Comparison of ENCODE assay signal across 9 mouse cellular contexts in the genomic region with DNA sequence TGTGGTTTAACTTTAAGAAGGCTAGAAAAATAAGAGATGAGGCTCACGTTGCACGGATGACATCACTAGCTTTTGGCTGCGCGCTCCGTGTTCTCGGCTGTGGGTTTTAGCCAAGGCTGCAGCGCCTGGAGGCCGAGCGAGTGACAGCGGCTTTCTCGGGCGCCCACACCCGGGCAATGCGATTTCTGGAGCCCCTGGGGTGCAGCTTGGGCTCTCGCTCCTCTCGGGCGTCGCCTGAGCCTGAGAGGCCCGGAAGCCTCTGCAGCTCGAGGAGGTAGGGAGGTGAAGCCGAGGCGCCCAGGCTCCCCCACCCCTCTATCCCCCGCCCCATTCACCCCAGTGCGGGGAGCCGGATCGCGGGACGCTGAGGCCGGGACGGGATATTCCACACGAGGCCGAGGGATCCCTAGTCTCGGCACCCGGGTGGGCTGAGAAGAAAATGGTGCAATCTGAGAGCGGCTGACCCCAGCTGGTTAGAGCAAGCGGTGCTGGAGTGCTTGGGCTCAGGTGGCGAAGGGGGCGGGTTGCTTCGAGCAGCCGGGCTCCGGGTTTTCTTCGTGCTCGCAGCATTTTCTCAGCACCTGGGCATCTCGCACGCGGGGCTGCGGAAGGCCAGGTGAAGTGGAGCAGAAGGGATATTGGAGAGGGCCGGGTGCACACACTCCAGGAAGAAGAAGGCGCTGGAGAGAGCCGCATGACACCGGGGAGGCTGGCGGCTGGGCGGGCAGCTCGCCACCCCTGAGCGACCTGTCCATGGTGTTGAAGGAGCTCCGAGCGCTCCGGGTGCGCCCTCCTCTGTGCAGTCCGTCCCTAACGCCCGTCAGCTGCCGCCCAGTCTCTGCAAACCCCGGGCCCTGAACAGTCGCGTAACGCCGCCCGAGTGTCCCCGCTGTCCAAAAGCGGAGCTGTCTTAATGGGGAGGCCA. TPM values are rescaled to one million over a fixed set of nuclear protein-coding genes. Genes with fewer than 3 reads are reported as not detected.
DNase-seq lines count a peak whose midpoint lies in the region; ATAC-seq and TF ChIP-seq lines count a peak whose summit lies in the region.
"Had no signal": no experiment of that assay in that cellular context is flagged by ENCODE, and none has a peak within 500 bp of the region (broad histone marks: within the 10 kb centered on the region; RNA-seq: fewer than 3 reads in every experiment).

No protein-coding gene starts in this region.

- H3K4me2 ChIP-seq in hindbrain, postnatal 0 days (ENCODE audit: low read depth, low read length), result peak overlapping the region; percentile 77

- H3K36me3 ChIP-seq in hindbrain, postnatal 0 days (ENCODE audit: insufficient read depth, low read length), result no peaks in the 10 kb centered on the region

- peak overlapping the region; percentile 98 for H3K27ac ChIP-seq in hindbrain, postnatal 0 days

- H3K9me3 ChIP-seq in hindbrain, postnatal 0 days (ENCODE audit: low read length), result no peaks in the 10 kb centered on the region

- intact Hi-C loops in gastrocnemius, postnatal 14 days (cut with DNase I; ENCODE audit: low total_unique reads), result no loop called here

- WGBS in hindbrain, postnatal 0 days, result under 1% methylated on average over 71 of the region's 71 CpGs

- peak; percentile 84 for DNase-seq in adrenal gland, postnatal 14 days
- DNase-seq in embryo, embryonic 10.5 days (ENCODE audit: low spot score), result peak; percentile 73
- peak; percentile 68 for DNase-seq in gastrocnemius, postnatal 14 days
- peak; percentile 94 for DNase-seq in hindbrain, postnatal 0 days (ENCODE audit: low spot score)
- DNase-seq in left cerebral cortex, adult 18-20 months (ENCODE audit: low spot score in 2 of 2), result peak; percentile 86 to 92
- DNase-seq in lung, postnatal 36 days, result peak; percentile 20
- peak; percentile 94 to 95 for DNase-seq in right cerebral cortex, postnatal 10 days (ENCODE audit: low spot score in 2 of 2)
- DNase-seq in thymus, postnatal 10 days (ENCODE audit: low spot score in 2 of 2), result no peak

- peak overlapping the region; percentile 82 for H3K4me3 ChIP-seq in hindbrain, postnatal 0 days (ENCODE audit: low read length)
- H3K4me3 ChIP-seq: erythroblast, embryonic 14.5 days had no signal

- H3K4me1 ChIP-seq in hindbrain, postnatal 0 days (ENCODE audit: insufficient read depth, low read length), result peaks cover 3% of the 10 kb centered on the region; the same call in 1 of the 2 replicates

- TF ChIP-seq CTCF in hindbrain, postnatal 0 days (IDR thresholded peaks at IDR 0.05; ENCODE audit: low read depth), result peak; percentile 15

- H3K9ac ChIP-seq in hindbrain, postnatal 0 days (replicated peaks; ENCODE audit: low read length), result peak overlapping the region; percentile 88

- peak; percentile 79 for ATAC-seq in hindbrain, postnatal 0 days

- no peaks in the 10 kb centered on the region for H3K27me3 ChIP-seq in hindbrain, postnatal 0 days (ENCODE audit: insufficient read depth, low read length)

RNA-seq across cellular contexts. Expression of gene Tmem178b, which starts 1.4 kb away (rescaled TPM):
- total RNA-seq in adrenal gland, postnatal 14 days (2021), result 14.8 and 16.3 TPM in 2 replicates
- total RNA-seq in gastrocnemius, postnatal 14 days (2021), result 1 to 10 TPM; 2.5 TPM
- total RNA-seq in hindbrain, postnatal 0 days (2014; rRNA removed), result 127 and 146 TPM in 2 replicates
- 29.8 and 31.4 TPM in 2 replicates for polyA plus RNA-seq in hindbrain, postnatal 0 days (2015; fragmentation: Nextera tagmentation; extraction: Ambion mirVana)
- total RNA-seq in left cerebral cortex, adult 18-20 months (2021), result 100 to 1,000 TPM; 193 to 222 TPM
- polyA plus RNA-seq: erythroblast, embryonic 14.5 days had no signal

Comparison
In these comparisons a context has a peak if more than half of its experiments do, and no peak if none do; other contexts are left out.
1. DNase-seq: peak in adrenal gland, postnatal 14 days (single experiment), embryo, embryonic 10.5 days (single experiment), gastrocnemius, postnatal 14 days (single experiment), hindbrain, postnatal 0 days (single experiment), left cerebral cortex, adult 18-20 months (2 of 2), lung, postnatal 36 days (single experiment) and right cerebral cortex, postnatal 10 days (2 of 2); none in thymus, postnatal 10 days (0 of 2).